Mouse (Mus musculus) neural tube, embryonic 15.5 days (tissue): ENCODE data around the gene Lst1. TPM values are rescaled to one million over a fixed set of nuclear protein-coding genes. Genes with fewer than 3 reads are reported as not detected.

Source experiments
- ATAC-seq: fragments of 200-750 bp; cut with Nextera tagmentation; 2 replicates; pipeline ENCODE4 v1.8.0; 2017; ENCODE audit warnings: mild to moderate bottlenecking, moderate TSS enrichment, moderate library complexity; ENCODE audit not compliant: low FRiP score
- H3K27ac ChIP-seq: fragments of 300-500 bp; sonication (generic); replicated peaks from 2 replicates; pipeline ENCODE4 v1.5.1; 2015; ENCODE audit warnings: mild to moderate bottlenecking, inconsistent platforms
- H3K27me3 ChIP-seq: fragments of 300-500 bp; sonication (generic); replicated peaks from 2 replicates; pipeline ENCODE4 v1.6.1; 2015; ENCODE audit warnings: inconsistent platforms
- H3K36me3 ChIP-seq: fragments of 300-500 bp; sonication (generic); 2 replicates; pipeline ENCODE4 v1.6.1; 2015; ENCODE audit warnings: inconsistent platforms
- H3K4me1 ChIP-seq: fragments of 300-500 bp; sonication (generic); 2 replicates; pipeline ENCODE4 v1.6.1; 2015; ENCODE audit warnings: inconsistent platforms
- H3K4me2 ChIP-seq: fragments of 300-500 bp; sonication (generic); 2 replicates; pipeline ENCODE4 v1.6.1; 2015; ENCODE audit warnings: inconsistent platforms, mild to moderate bottlenecking, moderate library complexity
- H3K4me3 ChIP-seq: fragments of 300-500 bp; sonication (generic); replicated peaks from 2 replicates; pipeline ENCODE4 v1.5.1; 2015; ENCODE audit warnings: mild to moderate bottlenecking, inconsistent platforms
- H3K9ac ChIP-seq: fragments of 300-500 bp; sonication (generic); replicated peaks from 2 replicates; pipeline ENCODE4 v1.6.1; 2015; ENCODE audit warnings: mild to moderate bottlenecking, inconsistent platforms
- H3K9me3 ChIP-seq: fragments of 300-500 bp; sonication (generic); replicated peaks from 2 replicates; pipeline ENCODE4 v1.6.1; 2016; ENCODE audit warnings: inconsistent platforms
- WGBS: fragments of 180-500 bp; shearing (Covaris S2); methylation state at CpG from one replicate; pipeline ENCODE4 v1.1.7; 2015; ENCODE audit warnings: mixed read lengths; 5-methylcytosine and 5-hydroxymethylcytosine counted together
- polyA plus RNA-seq: library from polyadenylated mRNA; unstranded; fragments of >200 nt; fragmentation: Nextera tagmentation; extraction: Ambion mirVana; gene quantifications from 2 replicates; pipeline ENCODE4 v1.2.1, GENCODE M21; 2015

The Lst1 gene
- polyA plus RNA-seq, 1 experiment from 2014 or later: 8.3 TPM

GRCm38 (mm10) chr17:35163326-35164081 is 24.7 kb downstream of the Lst1 start:
- Histone ChIP-seq H3K27ac (peak overlapping the region; percentile 93), H3K4me1 (peaks cover 42% of the 10 kb centered on the region), H3K36me3 (peaks cover 37% of the 10 kb centered on the region), H3K9ac (peak overlapping the region; percentile 100), H3K4me2 (peak overlapping the region; percentile 95), H3K9me3 (no peaks in the 10 kb centered on the region), H3K27me3 (no peaks in the 10 kb centered on the region), H3K4me3 (peak overlapping the region; percentile 99)
- no peak for ATAC-seq
- WGBS: 9% methylated on average over 8 of the region's 8 CpGs

GRCm38 (mm10) chr17:35162730-35163129 is 25.5 kb downstream of the Lst1 start:
- Histone ChIP-seq H3K27ac (no peak overlapping the region), H3K36me3 (peaks cover 44% of the 10 kb centered on the region)
- WGBS: 43% methylated on average over 12 of the region's 12 CpGs

DNA sequence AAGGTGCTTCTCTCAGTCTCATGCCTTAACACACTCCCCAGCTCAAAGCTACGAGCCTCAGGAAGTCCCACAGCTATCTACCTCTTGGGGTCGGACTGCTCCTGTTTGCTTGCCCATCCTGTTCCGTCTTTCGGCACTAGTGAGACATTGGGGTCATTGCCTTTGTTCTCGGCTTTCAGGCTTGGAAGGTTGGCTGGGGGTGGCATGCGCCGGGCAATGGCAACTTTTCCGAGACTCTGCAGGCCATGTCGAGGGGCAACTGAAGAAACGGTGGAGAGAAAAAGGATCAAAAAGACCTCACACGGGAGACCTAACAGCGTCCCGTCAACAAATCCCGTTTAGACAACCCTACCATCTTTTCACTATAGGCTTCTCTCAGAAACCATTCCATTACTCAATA is 26.1 kb downstream of the Lst1 start:
- Histone ChIP-seq H3K36me3 (peaks cover 51% of the 10 kb centered on the region), H3K27ac (no peak overlapping the region), H3K9ac (peak overlapping the region; percentile 100; the same call in 1 of the 2 replicates), H3K4me2 (peak overlapping the region; percentile 95), H3K9me3 (no peaks in the 10 kb centered on the region), H3K4me1 (peaks cover 42% of the 10 kb centered on the region), H3K4me3 (peak overlapping the region; percentile 99), H3K27me3 (no peaks in the 10 kb centered on the region)
- ATAC-seq: no peak
- 81% methylated on average over 14 of the region's 14 CpGs for WGBS

More at GRCm38 (mm10) chr17:35162730-35163129, 25.5 kb downstream of the Lst1 start:
- no peaks in the 10 kb centered on the region for H3K9me3 ChIP-seq
- peak overlapping the region; percentile 100 for H3K9ac ChIP-seq
- H3K4me3 ChIP-seq: peak overlapping the region; percentile 99
- H3K27me3 ChIP-seq: no peaks in the 10 kb centered on the region
- H3K4me2 ChIP-seq: peak overlapping the region; percentile 95
- no peak for ATAC-seq
- peaks cover 42% of the 10 kb centered on the region for H3K4me1 ChIP-seq

DNA sequence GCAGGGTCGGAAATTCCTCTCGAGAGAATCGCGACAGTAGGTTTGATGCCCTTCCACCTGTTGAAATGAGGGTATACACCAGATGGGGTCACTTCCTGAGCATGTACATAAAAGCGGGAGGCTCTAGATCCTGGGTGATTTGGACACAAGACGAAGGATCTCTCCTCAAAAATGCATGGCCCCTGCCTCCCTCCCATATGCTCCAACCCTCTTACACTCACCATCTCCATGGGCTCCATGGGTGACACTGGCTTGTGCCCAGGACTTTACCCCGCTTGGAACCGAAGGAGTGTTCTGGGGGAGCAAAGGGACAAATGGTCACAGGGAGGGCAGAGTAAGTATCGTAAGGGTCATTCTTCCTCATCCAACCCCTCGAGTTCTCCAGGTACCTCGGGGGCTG is 26.8 kb downstream of the Lst1 start:
- no peaks in the 10 kb centered on the region for H3K9me3 ChIP-seq
- no peaks in the 10 kb centered on the region for H3K27me3 ChIP-seq
- peak overlapping the region; percentile 95; the same call in 1 of the 2 replicates for H3K4me2 ChIP-seq
- peaks cover 36% of the 10 kb centered on the region for H3K4me1 ChIP-seq
- 0 out of 2 replicates have a peak overlapping the region, but pooled peaks have one; percentile 99 for H3K4me3 ChIP-seq
- WGBS: 79% methylated on average over 11 of the region's 11 CpGs
- H3K27ac ChIP-seq: no peak overlapping the region
- H3K36me3 ChIP-seq: peaks cover 58% of the 10 kb centered on the region
- no peak for ATAC-seq
- H3K9ac ChIP-seq: no peak overlapping the region

DNA sequence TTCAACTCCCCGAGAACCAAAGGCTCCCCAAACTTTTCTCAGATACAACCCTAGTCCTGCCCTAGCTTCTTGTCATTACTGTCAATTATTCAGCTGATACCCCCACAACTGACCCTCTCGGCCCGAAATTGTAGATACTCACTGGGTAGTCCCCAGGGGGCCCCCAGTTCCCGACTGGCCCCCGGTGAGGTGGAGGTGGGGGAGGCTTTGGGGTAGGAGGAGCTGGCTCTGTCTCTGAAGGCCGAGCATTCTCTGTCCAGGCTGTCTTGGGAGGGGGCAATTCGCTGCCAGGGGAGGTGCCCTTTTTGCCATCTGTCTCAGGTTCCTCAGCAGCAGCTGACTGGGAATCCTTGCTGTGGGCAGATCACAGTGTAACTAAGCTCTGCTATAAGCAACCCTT is 28.6 kb downstream of the Lst1 start:
- no peak for ATAC-seq
- Histone ChIP-seq H3K9me3 (no peaks in the 10 kb centered on the region), H3K27ac (no peak overlapping the region), H3K4me3 (no peak overlapping the region), H3K4me2 (no peak overlapping the region), H3K27me3 (no peaks in the 10 kb centered on the region), H3K36me3 (peaks cover 75% of the 10 kb centered on the region), H3K9ac (no peak overlapping the region), H3K4me1 (peaks cover 28% of the 10 kb centered on the region)
- 86% methylated on average over 7 of the region's 7 CpGs for WGBS

- 95% methylated on average over 16 of the region's 16 CpGs for WGBS
- H3K27me3 ChIP-seq: no peaks in the 10 kb centered on the region
These were observed 29.2 kb downstream of the Lst1 start for GRCm38 (mm10) chr17:35158850-35159593.

GRCm38 (mm10) chr17:35157661-35158175 is 30.5 kb downstream of the Lst1 start:
- H3K4me2 ChIP-seq: no peak overlapping the region
- H3K36me3 ChIP-seq: peaks cover 95% of the 10 kb centered on the region
- H3K4me1 ChIP-seq: peaks cover 19% of the 10 kb centered on the region
- H3K27ac ChIP-seq: no peak overlapping the region
- H3K9ac ChIP-seq: no peak overlapping the region
- H3K9me3 ChIP-seq: no peaks in the 10 kb centered on the region
- WGBS: 95% methylated on average over 8 of the region's 8 CpGs
- no peak overlapping the region for H3K4me3 ChIP-seq
- ATAC-seq: no peak
- H3K27me3 ChIP-seq: no peaks in the 10 kb centered on the region

More at GRCm38 (mm10) chr17:35158850-35159593, 29.2 kb downstream of the Lst1 start:
- no peak for ATAC-seq
- Histone ChIP-seq H3K4me2 (no peak overlapping the region), H3K9ac (no peak overlapping the region), H3K4me1 (peaks cover 28% of the 10 kb centered on the region), H3K36me3 (peaks cover 82% of the 10 kb centered on the region), H3K27ac (no peak overlapping the region), H3K9me3 (no peaks in the 10 kb centered on the region), H3K4me3 (no peak overlapping the region)

DNA sequence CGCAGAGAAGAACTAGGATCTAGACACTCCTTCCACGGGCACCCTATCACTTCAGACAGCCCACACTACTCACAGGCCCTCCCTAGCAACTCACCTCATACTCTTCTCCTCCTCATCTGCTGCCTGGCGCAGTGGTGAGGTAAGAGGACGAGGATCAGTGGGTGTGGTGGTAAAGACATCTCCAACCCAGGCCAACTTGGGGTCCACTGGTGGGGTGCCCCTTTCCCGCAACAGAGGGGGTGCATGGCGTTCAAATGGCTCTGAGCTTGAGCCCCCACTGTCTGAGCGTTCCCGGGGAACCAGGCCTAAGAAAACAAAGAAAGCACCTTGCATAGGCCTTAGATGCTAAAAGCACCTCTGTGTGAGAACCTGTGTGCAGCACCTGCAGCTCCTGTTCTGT is 31.0 kb downstream of the Lst1 start:
- Histone ChIP-seq H3K4me1 (peaks cover 14% of the 10 kb centered on the region), H3K4me3 (no peak overlapping the region), H3K9me3 (no peaks in the 10 kb centered on the region), H3K9ac (no peak overlapping the region), H3K4me2 (no peak overlapping the region), H3K36me3 (peaks cover 99% of the 10 kb centered on the region), H3K27me3 (no peaks in the 10 kb centered on the region), H3K27ac (no peak overlapping the region)
- 94% methylated on average over 8 of the region's 8 CpGs for WGBS
- ATAC-seq: no peak

- Histone ChIP-seq H3K27me3 (no peaks in the 10 kb centered on the region), H3K27ac (no peak overlapping the region), H3K4me2 (no peak overlapping the region), H3K36me3 (peaks cover 99% of the 10 kb centered on the region), H3K9me3 (no peaks in the 10 kb centered on the region), H3K4me3 (no peak overlapping the region), H3K9ac (no peak overlapping the region), H3K4me1 (peaks cover 8% of the 10 kb centered on the region)
- 92% methylated on average over 33 of the region's 33 CpGs for WGBS
- ATAC-seq: no peak
These were observed 31.6 kb downstream of the Lst1 start for GRCm38 (mm10) chr17:35156461-35157200.

GRCm38 (mm10) chr17:35155451-35155850 is 32.8 kb downstream of the Lst1 start:
- Histone ChIP-seq H3K36me3 (peaks cover 97% of the 10 kb centered on the region), H3K9me3 (no peaks in the 10 kb centered on the region), H3K27ac (no peak overlapping the region), H3K27me3 (no peaks in the 10 kb centered on the region), H3K4me2 (no peak overlapping the region), H3K4me3 (no peak overlapping the region), H3K4me1 (no peaks in the 10 kb centered on the region; the same call in 1 of the 2 replicates), H3K9ac (no peak overlapping the region)
- no peak for ATAC-seq
- WGBS: 92% methylated on average over 12 of the region's 12 CpGs

DNA sequence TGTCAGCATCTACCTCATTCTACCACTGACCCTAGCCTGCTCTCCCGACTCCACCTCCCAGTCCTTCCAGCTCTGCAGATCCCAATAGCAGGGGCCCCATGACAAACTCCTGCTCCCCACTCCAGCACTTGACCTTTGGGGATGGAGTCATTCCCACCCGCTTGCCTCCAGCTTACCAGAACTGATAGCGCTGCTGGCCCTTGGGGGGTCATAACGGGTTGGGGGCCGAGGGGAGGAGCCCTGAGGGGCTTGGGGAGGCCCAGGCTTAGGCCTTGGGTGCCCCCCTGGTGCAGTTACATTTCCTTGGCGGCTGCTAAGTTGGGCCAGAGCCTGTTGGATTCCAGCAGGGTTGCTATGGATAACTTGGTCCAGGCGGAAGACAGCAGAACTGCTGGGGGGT is 33.6 kb downstream of the Lst1 start:
- Histone ChIP-seq H3K9ac (no peak overlapping the region), H3K27me3 (no peaks in the 10 kb centered on the region), H3K9me3 (no peaks in the 10 kb centered on the region), H3K36me3 (peaks cover 97% of the 10 kb centered on the region), H3K4me1 (no peaks in the 10 kb centered on the region; the same call in 1 of the 2 replicates), H3K27ac (no peak overlapping the region), H3K4me2 (no peak overlapping the region), H3K4me3 (no peak overlapping the region)
- no peak; the same call in 1 of the 2 replicates for ATAC-seq
- WGBS: 75% methylated on average over 7 of the region's 7 CpGs
